Comparison of ENCODE assay signal across 8 mouse cellular contexts in the genomic region with DNA sequence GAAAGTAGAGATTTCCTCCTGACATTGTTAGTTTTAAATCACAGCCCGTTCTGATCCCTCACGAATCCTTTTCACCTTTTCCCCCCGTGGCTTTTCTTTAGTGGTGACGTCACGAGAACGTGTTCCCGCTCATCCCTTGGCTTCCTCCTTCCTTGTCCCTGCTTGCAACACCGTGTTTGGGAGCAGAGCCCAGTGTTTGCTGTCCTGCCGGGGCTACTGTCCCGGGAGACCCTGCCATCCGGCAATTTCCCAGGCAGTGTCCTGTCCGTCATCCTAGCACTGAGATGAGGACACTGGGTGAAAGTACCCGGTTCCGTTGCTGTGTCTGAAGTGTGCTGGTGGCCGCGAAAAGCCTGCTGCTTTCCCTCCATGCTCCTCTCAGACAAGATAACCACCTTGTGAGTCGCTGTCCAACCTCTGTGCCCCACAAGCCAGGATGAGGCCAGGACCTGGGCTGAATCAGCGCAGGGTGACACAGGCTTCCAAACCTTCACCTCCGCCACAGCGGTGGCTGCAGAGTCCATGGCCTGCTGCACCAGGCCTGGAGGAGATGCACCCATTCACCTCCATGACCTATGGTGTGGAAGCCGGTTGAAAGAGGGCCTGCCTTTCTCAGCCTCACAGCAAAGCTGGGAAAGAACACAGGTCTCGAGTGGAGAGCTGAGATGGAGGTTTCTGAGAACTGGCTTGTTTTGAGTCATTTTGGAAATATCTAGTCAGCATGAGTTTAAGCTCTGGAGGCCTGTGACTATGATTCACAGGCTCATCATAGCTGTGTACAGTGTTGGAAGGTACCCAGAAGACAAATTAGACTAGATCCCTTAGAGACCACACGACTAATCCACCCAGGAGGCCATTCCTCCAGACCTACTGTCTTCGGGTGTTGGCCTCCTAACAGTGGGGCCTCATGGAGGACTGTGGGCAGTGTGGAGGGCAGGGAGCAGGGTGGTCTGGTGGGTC. TPM values are rescaled to one million over a fixed set of nuclear protein-coding genes. Genes with fewer than 3 reads are reported as not detected.
DNase-seq lines count a peak whose midpoint lies in the region; ATAC-seq lines count a peak whose summit lies in the region.
"Had no signal": no experiment of that assay in that cellular context is flagged by ENCODE, and none has a peak within 500 bp of the region (broad histone marks: within the 10 kb centered on the region; RNA-seq: fewer than 3 reads in every experiment).

No protein-coding gene starts in this region.

- no peak for ATAC-seq in hindbrain, embryonic 16.5 days

- H3K9ac ChIP-seq in hindbrain, embryonic 16.5 days (ENCODE audit: low read depth, low read length): no peak overlapping the region
- H3K9ac ChIP-seq: liver, embryonic 14.5 days had no signal

- no peaks in the 10 kb centered on the region for H3K27me3 ChIP-seq in hindbrain, embryonic 10.5 days (ENCODE audit: insufficient read depth, poor library complexity, severe bottlenecking)
- H3K27me3 ChIP-seq in hindbrain, embryonic 16.5 days (replicated peaks; ENCODE audit: control insufficient read depth, insufficient read depth, low read length): no peaks in the 10 kb centered on the region

- H3K4me2 ChIP-seq in hindbrain, embryonic 16.5 days (ENCODE audit: low read length): no peak overlapping the region

- WGBS in hindbrain, embryonic 10.5 days: 80% methylated on average over 24 of the region's 24 CpGs
- 62% methylated on average over 24 of the region's 24 CpGs for WGBS in hindbrain, embryonic 16.5 days

- intact Hi-C loops in heart, postnatal 14 days (cut with DNase I): no loop called here

- DNase-seq in hindbrain, embryonic 10.5 days (ENCODE audit: low spot score): no peak
- DNase-seq in 3T3-L1 (ENCODE audit: low read depth, low spot score): peak; percentile 93
- DNase-seq in MN1 (ENCODE audit: low spot score): peak; percentile 43
- DNase-seq in heart, postnatal 14 days: peak; percentile 59 to 62
- DNase-seq in layer of hippocampus, postnatal 36 days: no peak
- no peak for DNase-seq in spleen, adult 12 weeks (ENCODE audit: low spot score)

- H3K27ac ChIP-seq in hindbrain, embryonic 10.5 days: peak overlapping the region; percentile 72
- H3K27ac ChIP-seq in hindbrain, embryonic 16.5 days (ENCODE audit: low read depth, low read length): no peak overlapping the region
- H3K27ac ChIP-seq: liver, embryonic 14.5 days had no signal

- H3K4me3 ChIP-seq in hindbrain, embryonic 10.5 days: no peak overlapping the region
- H3K4me3 ChIP-seq in hindbrain, embryonic 16.5 days (ENCODE audit: low read length): no peak overlapping the region

- H3K4me1 ChIP-seq in hindbrain, embryonic 10.5 days (replicated peaks): peaks cover 76% of the 10 kb centered on the region
- peaks cover 16% of the 10 kb centered on the region for H3K4me1 ChIP-seq in hindbrain, embryonic 16.5 days (ENCODE audit: control insufficient read depth, insufficient read depth, low read depth, low read length)

- H3K36me3 ChIP-seq in hindbrain, embryonic 10.5 days: peaks cover 21% of the 10 kb centered on the region
- H3K36me3 ChIP-seq in hindbrain, embryonic 16.5 days (ENCODE audit: control insufficient read depth, insufficient read depth, low read length): no peaks in the 10 kb centered on the region

- H3K9me3 ChIP-seq in hindbrain, embryonic 10.5 days: peaks cover 6% of the 10 kb centered on the region; the same call in 1 of the 2 replicates
- H3K9me3 ChIP-seq in hindbrain, embryonic 16.5 days (ENCODE audit: control insufficient read depth, low read length): no peaks in the 10 kb centered on the region

RNA-seq across cellular contexts. Expression of gene Galnt2, which starts 47.0 kb away (rescaled TPM):
- 42.2 and 56.0 TPM in 2 replicates for polyA plus RNA-seq in hindbrain, embryonic 10.5 days (2016; fragmentation: Nextera tagmentation; extraction: Ambion mirVana)
- polyA plus RNA-seq in hindbrain, embryonic 16.5 days (2015; fragmentation: Nextera tagmentation; extraction: Ambion mirVana): 33.8 and 40.2 TPM in 2 replicates
- 10 to 100 TPM; 41.9 to 42.7 TPM for total RNA-seq in heart, postnatal 14 days (2021)
- 10 to 100 TPM; 32.6 to 45.9 TPM for total RNA-seq in layer of hippocampus, postnatal 36 days (2021)

Comparison
In these comparisons a context has a peak if more than half of its experiments do, and no peak if none do; other contexts are left out.
1. DNase-seq: peak in 3T3-L1 (single experiment), MN1 (single experiment) and heart, postnatal 14 days (2 of 2); none in hindbrain, embryonic 10.5 days (single experiment), layer of hippocampus, postnatal 36 days (0 of 2) and spleen, adult 12 weeks (single experiment).